Comparison of ENCODE assay signal across 15 mouse cellular contexts in the genomic region with DNA sequence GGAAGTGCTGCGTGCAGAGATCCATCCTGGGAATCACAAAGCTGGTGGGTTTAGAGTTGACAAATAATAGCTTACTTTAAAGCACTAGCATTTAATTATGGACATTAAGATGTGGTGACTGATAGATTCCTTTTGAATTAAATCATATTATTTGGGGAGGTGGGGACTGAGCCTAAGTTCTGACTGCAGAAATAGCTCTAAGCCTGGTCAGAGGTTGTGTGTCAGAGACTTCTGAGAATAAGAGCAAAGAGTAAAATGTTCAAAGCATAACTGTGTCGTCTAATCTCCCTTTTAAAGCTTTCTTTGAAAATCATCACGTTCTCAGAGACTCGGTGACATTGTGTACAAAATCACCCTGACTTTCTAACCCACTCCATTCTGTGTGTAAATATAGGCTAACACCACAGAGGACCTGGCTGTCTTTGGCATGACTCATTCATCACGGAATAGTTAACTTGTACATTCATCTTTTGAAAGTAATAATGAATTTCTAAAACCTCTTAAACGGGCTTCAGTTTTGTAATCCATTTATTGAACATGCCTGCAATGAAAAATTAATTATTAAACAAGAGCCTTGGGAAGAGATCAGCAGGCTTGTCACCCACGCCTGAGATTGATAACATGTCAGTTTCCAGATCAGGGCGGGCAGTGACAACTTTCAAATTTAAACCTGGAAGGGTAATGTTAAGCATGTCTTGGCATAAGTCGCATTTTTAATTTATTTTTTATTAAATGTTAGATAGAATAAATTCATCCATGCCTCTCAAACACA.
"Had no signal": no experiment of that assay in that cellular context is flagged by ENCODE, and none has a peak within 500 bp of the region (broad histone marks: within the 10 kb centered on the region; RNA-seq: fewer than 3 reads in every experiment).

No protein-coding gene starts in this region.

- H3K27ac ChIP-seq: left cerebral cortex, adult 2 months; limb, embryonic 10.5 days; liver, embryonic 12.5 days; midbrain, embryonic 10.5 days; neural tube, embryonic 15.5 days had no signal

- DNase-seq: kidney, adult 18-20 months; kidney, postnatal 10 days; kidney, postnatal 4 days; lung, postnatal 36 days; midbrain, embryonic 14.5 days; right cerebral cortex, adult 18-20 months; right cerebral cortex, postnatal 25 days; thymus, postnatal 4 days had no signal

- H3K9me3 ChIP-seq: limb, embryonic 10.5 days; liver, embryonic 12.5 days; midbrain, embryonic 10.5 days; neural tube, embryonic 15.5 days had no signal

- H3K4me3 ChIP-seq: left cerebral cortex, adult 2 months; limb, embryonic 10.5 days; liver, embryonic 12.5 days; midbrain, embryonic 10.5 days; myocyte; neural tube, embryonic 15.5 days had no signal

- ATAC-seq: liver, embryonic 12.5 days; lung, postnatal 0 days had no signal

- H3K9ac ChIP-seq: liver, embryonic 12.5 days; neural tube, embryonic 15.5 days had no signal

- H3K4me2 ChIP-seq: liver, embryonic 12.5 days; neural tube, embryonic 15.5 days had no signal

- H3K4me1 ChIP-seq: limb, embryonic 10.5 days; liver, embryonic 12.5 days; midbrain, embryonic 10.5 days had no signal

- H3K27me3 ChIP-seq: liver, embryonic 12.5 days; neural tube, embryonic 15.5 days had no signal

- H3K36me3 ChIP-seq: limb, embryonic 10.5 days; liver, embryonic 12.5 days; midbrain, embryonic 10.5 days; neural tube, embryonic 15.5 days had no signal
